Mouse (Mus musculus): ENCODE measurements around the gene Cc2d2b. TPM values are rescaled to one million over a fixed set of nuclear protein-coding genes. Genes with fewer than 3 reads are reported as not detected.

The Cc2d2b gene
- total RNA-seq, 2 experiments from 2014 or later, result not detected

GRCm38 (mm10) chr19:40834436-40834835 is 85.9 kb downstream of the Cc2d2b start:
- DNase-seq, result no peak

DNA sequence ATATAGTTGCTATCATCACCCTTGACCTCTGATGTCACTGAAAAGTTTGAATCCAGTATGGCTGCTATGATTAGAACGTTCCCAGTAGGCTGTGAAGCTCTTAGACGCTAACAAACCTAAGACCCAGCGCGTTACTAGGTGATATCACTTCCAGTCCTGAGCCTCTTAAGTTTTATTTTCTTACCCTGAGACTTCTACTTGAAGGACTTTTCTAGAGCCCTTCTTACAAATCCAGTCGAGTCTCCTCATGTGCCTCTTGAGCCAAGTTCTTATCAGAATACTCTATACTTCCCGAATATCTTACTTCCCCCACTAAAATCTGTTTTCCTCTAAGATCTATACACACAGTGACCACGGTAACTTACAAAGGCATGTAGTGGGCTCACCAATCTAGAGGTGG is 89.7 kb downstream of the Cc2d2b start:
- no peak for DNase-seq

DNA sequence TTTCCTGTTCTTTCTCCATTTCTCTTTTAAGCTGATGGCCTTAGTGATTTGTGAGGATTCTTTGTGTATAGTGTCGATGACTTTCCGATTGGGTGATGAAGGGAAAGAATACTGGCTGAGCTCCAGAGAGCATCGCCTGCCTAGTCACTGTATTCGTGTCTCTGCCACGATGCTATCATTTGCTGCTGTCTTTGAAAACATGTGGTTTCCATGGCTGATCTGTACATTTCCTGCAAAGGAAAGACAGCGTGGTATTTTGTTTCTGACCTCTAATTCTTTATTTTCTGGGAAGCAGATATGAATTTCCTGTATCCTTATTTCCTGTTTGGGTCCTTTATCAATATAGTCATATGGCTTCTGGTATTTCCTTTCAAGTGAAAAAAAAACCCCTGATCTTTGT is 91.8 kb downstream of the Cc2d2b start:
- DNase-seq, result no peak

GRCm38 (mm10) chr19:40841083-40841482 is 92.5 kb downstream of the Cc2d2b start:
- no peak for DNase-seq

- peak; percentile 16 to 25 for DNase-seq
Measured at GRCm38 (mm10) chr19:40841593-40841992, 93.0 kb downstream of the Cc2d2b start.

DNA sequence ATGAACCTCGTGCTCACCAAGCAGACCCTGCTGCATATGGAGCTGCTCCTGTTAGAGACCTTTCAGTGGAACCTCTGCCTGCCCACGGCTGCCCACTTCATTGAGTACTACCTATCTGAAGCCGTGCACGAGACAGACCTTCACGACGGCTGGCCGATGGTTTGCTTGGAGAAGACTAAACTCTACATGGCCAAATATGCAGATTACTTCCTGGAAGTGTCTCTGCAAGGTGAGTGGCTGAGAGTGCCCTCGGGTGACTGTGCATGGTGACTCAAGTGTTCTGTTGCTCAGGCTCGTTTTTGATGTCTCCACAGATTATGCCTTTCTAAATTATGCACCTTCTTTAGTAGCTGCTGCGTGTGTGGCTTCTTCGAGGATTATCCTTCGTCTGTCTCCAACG is 96.2 kb downstream of the Cc2d2b start:
- peak; percentile 21 to 48 for DNase-seq

DNA sequence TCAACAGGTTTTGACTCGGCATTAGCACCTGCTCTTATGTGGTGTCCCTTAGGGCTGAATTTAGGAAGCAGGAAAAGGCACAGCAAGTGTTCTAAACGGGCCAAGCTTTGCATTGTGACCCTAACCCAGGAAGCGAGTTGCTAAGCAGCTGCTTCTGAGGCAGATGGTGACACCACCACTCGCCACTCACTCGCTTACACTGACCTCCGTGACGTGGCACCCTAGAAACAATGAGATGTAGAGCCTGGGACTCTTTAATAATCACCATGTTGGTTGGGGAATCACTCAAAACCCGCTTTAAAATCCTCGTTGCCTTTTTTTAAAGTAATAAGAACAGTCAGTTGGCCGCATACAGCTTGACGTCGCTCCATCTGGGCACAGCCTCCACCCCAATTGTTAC is 100.8 kb downstream of the Cc2d2b start:
- no peak for DNase-seq

- peak in 1 of 2 experiments; percentile 9 for DNase-seq
Measured at GRCm38 (mm10) chr19:40859555-40859954, 111.0 kb downstream of the Cc2d2b start.

DNA sequence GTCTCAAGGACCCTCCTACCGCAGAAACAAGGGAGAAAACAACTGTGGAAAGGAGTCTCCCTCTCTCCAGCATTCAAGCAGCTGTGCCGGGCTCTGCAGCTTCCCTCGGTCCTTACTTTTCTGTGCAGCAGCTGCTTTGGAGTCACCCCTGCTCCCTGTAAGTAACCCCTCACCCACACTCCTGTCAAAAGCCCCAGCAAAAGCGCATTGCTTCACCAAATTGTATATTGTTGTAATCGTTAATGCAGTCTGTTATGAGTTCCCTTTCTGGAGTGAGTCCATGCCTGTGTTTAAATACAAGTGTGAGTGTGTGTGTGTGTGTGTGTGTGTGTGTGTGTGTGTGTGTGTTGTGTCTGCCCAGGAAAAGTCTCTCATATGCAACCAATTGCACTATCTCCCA is 119.7 kb downstream of the Cc2d2b start:
- no peak for DNase-seq

GRCm38 (mm10) chr19:40869425-40870105 is 121.0 kb downstream of the Cc2d2b start:
- DNase-seq, result no peak

GRCm38 (mm10) chr19:40872955-40873665 is 124.6 kb downstream of the Cc2d2b start:
- DNase-seq, result peak; percentile 88 to 90

Other genes with a start within 250 kb of the Cc2d2b start
- gene Sorbs1, start 235.0 kb upstream of the Cc2d2b start, total RNA-seq (2021), result 100 to 1,000 TPM in 1 of 2 experiments, 10 to 100 TPM in 1; 90.0 to 111 TPM
- gene Aldh18a1, start 160.3 kb upstream of the Cc2d2b start, total RNA-seq (2021), result 10 to 100 TPM; 19.2 to 35.1 TPM
- gene Tctn3, start 136.5 kb upstream of the Cc2d2b start, total RNA-seq (2021), result 1 to 10 TPM; 5.1 to 5.5 TPM
- gene Entpd1, start 136.4 kb upstream of the Cc2d2b start, total RNA-seq (2021), result 10 to 100 TPM; 20.6 to 40.8 TPM
- gene Ccnj, start 82.5 kb downstream of the Cc2d2b start, total RNA-seq (2021), result 1 to 10 TPM; 6.6 to 6.8 TPM
- 10 to 100 TPM; 11.3 to 13.8 TPM for gene Zfp518a, start 146.0 kb downstream of the Cc2d2b start, total RNA-seq (2021)
- gene Blnk, start 245.8 kb downstream of the Cc2d2b start, total RNA-seq (2021), result 1 to 10 TPM in 1 of 2 experiments, under 1 TPM in 1; 0.59 to 1.5 TPM